Mouse (Mus musculus) neural tube, embryonic 15.5 days (tissue): ENCODE results near the gene Tdg. TPM values are rescaled to one million over a fixed set of nuclear protein-coding genes. Genes with fewer than 3 reads are reported as not detected.
"Not testable (repeated sequence)": the region's sequence is repeated elsewhere in the genome, so short reads cannot be mapped to it uniquely, and the experiment has no call there.

Experiments used
- ATAC-seq: fragments of 200-750 bp; cut with Nextera tagmentation; 2 replicates; pipeline ENCODE4 v1.8.0; 2017; ENCODE audit warnings: mild to moderate bottlenecking, moderate TSS enrichment, moderate library complexity; ENCODE audit not compliant: low FRiP score
- H3K27ac ChIP-seq: fragments of 300-500 bp; sonication (generic); replicated peaks from 2 replicates; pipeline ENCODE4 v1.5.1; 2015; ENCODE audit warnings: mild to moderate bottlenecking, inconsistent platforms
- H3K27me3 ChIP-seq: fragments of 300-500 bp; sonication (generic); replicated peaks from 2 replicates; pipeline ENCODE4 v1.6.1; 2015; ENCODE audit warnings: inconsistent platforms
- H3K36me3 ChIP-seq: fragments of 300-500 bp; sonication (generic); 2 replicates; pipeline ENCODE4 v1.6.1; 2015; ENCODE audit warnings: inconsistent platforms
- H3K4me1 ChIP-seq: fragments of 300-500 bp; sonication (generic); 2 replicates; pipeline ENCODE4 v1.6.1; 2015; ENCODE audit warnings: inconsistent platforms
- H3K4me2 ChIP-seq: fragments of 300-500 bp; sonication (generic); 2 replicates; pipeline ENCODE4 v1.6.1; 2015; ENCODE audit warnings: inconsistent platforms, mild to moderate bottlenecking, moderate library complexity
- H3K4me3 ChIP-seq: fragments of 300-500 bp; sonication (generic); replicated peaks from 2 replicates; pipeline ENCODE4 v1.5.1; 2015; ENCODE audit warnings: mild to moderate bottlenecking, inconsistent platforms
- H3K9ac ChIP-seq: fragments of 300-500 bp; sonication (generic); replicated peaks from 2 replicates; pipeline ENCODE4 v1.6.1; 2015; ENCODE audit warnings: mild to moderate bottlenecking, inconsistent platforms
- H3K9me3 ChIP-seq: fragments of 300-500 bp; sonication (generic); replicated peaks from 2 replicates; pipeline ENCODE4 v1.6.1; 2016; ENCODE audit warnings: inconsistent platforms
- WGBS: fragments of 180-500 bp; shearing (Covaris S2); methylation state at CpG from one replicate; pipeline ENCODE4 v1.1.7; 2015; ENCODE audit warnings: mixed read lengths; 5-methylcytosine and 5-hydroxymethylcytosine counted together
- polyA plus RNA-seq: library from polyadenylated mRNA; unstranded; fragments of >200 nt; fragmentation: Nextera tagmentation; extraction: Ambion mirVana; gene quantifications from 2 replicates; pipeline ENCODE4 v1.2.1, GENCODE M21; 2015

Tdg gene
- polyA plus RNA-seq, result 133 and 134 TPM in 2 replicates

GRCm38 (mm10) chr10:82629586-82630255, at the start of gene Tdg:
Gene Tdg (plus strand): TSS chr10:82629828.
- H3K9me3 ChIP-seq, H3K27me3 ChIP-seq: not testable (repeated sequence)
- 1% methylated on average over 76 of the region's 78 CpGs for WGBS
- Histone ChIP-seq H3K36me3 (peaks cover 10% of the 10 kb centered on the region; the same call in 1 of the 2 replicates), H3K4me3 (peak within 1 kb of the TSS; percentile 78), H3K9ac (peak within 1 kb of the TSS; percentile 84), H3K27ac (peak within 1 kb of the TSS; percentile 93), H3K4me2 (peak within 1 kb of the TSS; percentile 93), H3K4me1 (peaks cover 26% of the 10 kb centered on the region)
- peak; percentile 97 for ATAC-seq

GRCm38 (mm10) chr10:82589673-82590072, 40.0 kb upstream of the Tdg start:
- H3K4me3 ChIP-seq, H3K9ac ChIP-seq, H3K4me1 ChIP-seq, ATAC-seq, H3K36me3 ChIP-seq, H3K27me3 ChIP-seq, H3K9me3 ChIP-seq, H3K4me2 ChIP-seq, H3K27ac ChIP-seq: not testable (repeated sequence)
- 85% methylated on average over 9 of the region's 9 CpGs for WGBS

- ATAC-seq, H3K4me1 ChIP-seq, H3K9ac ChIP-seq, H3K27ac ChIP-seq, H3K4me3 ChIP-seq, H3K4me2 ChIP-seq, H3K36me3 ChIP-seq, H3K27me3 ChIP-seq, H3K9me3 ChIP-seq: not testable (repeated sequence)
- 72% methylated on average over 4 of the region's 4 CpGs for WGBS
Measured at GRCm38 (mm10) chr10:82594421-82594820, 35.2 kb upstream of the Tdg start.

- Histone ChIP-seq H3K4me1 (peaks cover 13% of the 10 kb centered on the region), H3K4me3 (peak overlapping the region; percentile 73), H3K4me2 (peak overlapping the region; percentile 70), H3K27me3 (no peaks in the 10 kb centered on the region), H3K9me3 (no peaks in the 10 kb centered on the region), H3K9ac (peak overlapping the region; percentile 81), H3K27ac (peak overlapping the region; percentile 88; the same call in 1 of the 2 replicates), H3K36me3 (peaks cover 2% of the 10 kb centered on the region; the same call in 1 of the 2 replicates)
- WGBS, result 28% methylated on average over 9 of the region's 9 CpGs
- ATAC-seq, result no peak
Measured at GRCm38 (mm10) chr10:82622235-82622634, 7.4 kb upstream of the Tdg start.

GRCm38 (mm10) chr10:82622671-82623552, 6.7 kb upstream of the Tdg start, which contains the start of gene 1190007I07Rik:
Gene 1190007I07Rik (minus strand): TSS chr10:82623228.
- under 1% methylated on average over 59 of the region's 61 CpGs for WGBS

GRCm38 (mm10) chr10:82623553-82623932, 6.1 kb upstream of the Tdg start:
- 4% methylated on average over 2 of the region's 2 CpGs for WGBS
- H3K4me2 ChIP-seq, result peak overlapping the region; percentile 70

More at GRCm38 (mm10) chr10:82622671-82623552, 6.7 kb upstream of the Tdg start, which contains the start of gene 1190007I07Rik:
- Histone ChIP-seq H3K27ac (peak within 1 kb of the TSS; percentile 88), H3K4me1 (peaks cover 13% of the 10 kb centered on the region), H3K36me3 (no peaks in the 10 kb centered on the region), H3K9ac (peak within 1 kb of the TSS; percentile 81), H3K4me3 (peak within 1 kb of the TSS; percentile 73), H3K9me3 (no peaks in the 10 kb centered on the region), H3K27me3 (no peaks in the 10 kb centered on the region), H3K4me2 (peak within 1 kb of the TSS; percentile 70)
- ATAC-seq, result peak; percentile 88

GRCm38 (mm10) chr10:82629111-82629585, 480 bp upstream of the Tdg start:
- H3K9ac ChIP-seq, result peak overlapping the region; percentile 67
- ATAC-seq, result peak; percentile 59
- WGBS, result 4% methylated on average over 11 of the region's 11 CpGs

More at GRCm38 (mm10) chr10:82623553-82623932, 6.1 kb upstream of the Tdg start:
- H3K9me3 ChIP-seq, H3K27me3 ChIP-seq, H3K36me3 ChIP-seq: not testable (repeated sequence)
- peaks cover 14% of the 10 kb centered on the region for H3K4me1 ChIP-seq
- H3K27ac ChIP-seq, result peak overlapping the region; percentile 88
- peak overlapping the region; percentile 73 for H3K4me3 ChIP-seq
- H3K9ac ChIP-seq, result peak overlapping the region; percentile 81
- peak; percentile 23 for ATAC-seq

GRCm38 (mm10) chr10:82630497-82630896, 869 bp downstream of the Tdg start:
- no peaks in the 10 kb centered on the region for H3K27me3 ChIP-seq
- 19% methylated on average over 7 of the region's 7 CpGs for WGBS
- ATAC-seq, result no peak
- peaks cover 26% of the 10 kb centered on the region for H3K4me1 ChIP-seq
- peaks cover 10% of the 10 kb centered on the region; the same call in 1 of the 2 replicates for H3K36me3 ChIP-seq
- H3K4me2 ChIP-seq, result peak overlapping the region; percentile 83
- H3K4me3 ChIP-seq, result peak overlapping the region; percentile 78
- H3K27ac ChIP-seq, result peak overlapping the region; percentile 93; the same call in 1 of the 2 replicates
- H3K9me3 ChIP-seq, result no peaks in the 10 kb centered on the region
- peak overlapping the region; percentile 84 for H3K9ac ChIP-seq

More at GRCm38 (mm10) chr10:82629111-82629585, 480 bp upstream of the Tdg start:
- H3K27me3 ChIP-seq, result no peaks in the 10 kb centered on the region
- peak overlapping the region; percentile 78 for H3K4me3 ChIP-seq
- H3K4me2 ChIP-seq, result peak overlapping the region; percentile 93
- H3K4me1 ChIP-seq, result peaks cover 26% of the 10 kb centered on the region
- H3K9me3 ChIP-seq, result no peaks in the 10 kb centered on the region
- H3K27ac ChIP-seq, result peak overlapping the region; percentile 93
- peaks cover 10% of the 10 kb centered on the region; the same call in 1 of the 2 replicates for H3K36me3 ChIP-seq

- WGBS, result 80% methylated on average over 7 of the region's 7 CpGs
- H3K4me3 ChIP-seq, result peak overlapping the region; percentile 78
- peaks cover 26% of the 10 kb centered on the region for H3K4me1 ChIP-seq
- peak overlapping the region; percentile 83 for H3K4me2 ChIP-seq
- no peak overlapping the region for H3K27ac ChIP-seq
- H3K27me3 ChIP-seq, result no peaks in the 10 kb centered on the region
- H3K9ac ChIP-seq, result no peak overlapping the region
- H3K9me3 ChIP-seq, result no peaks in the 10 kb centered on the region
- ATAC-seq, result no peak
- peaks cover 10% of the 10 kb centered on the region; the same call in 1 of the 2 replicates for H3K36me3 ChIP-seq
Measured at GRCm38 (mm10) chr10:82631133-82631532, 1.5 kb downstream of the Tdg start.

- WGBS, result 93% methylated on average over 11 of the region's 12 CpGs
Measured at GRCm38 (mm10) chr10:82632496-82633280, 3.1 kb downstream of the Tdg start.

GRCm38 (mm10) chr10:82634348-82634747, 4.7 kb downstream of the Tdg start:
- WGBS, result 95% methylated on average over 7 of the region's 7 CpGs

More at GRCm38 (mm10) chr10:82632496-82633280, 3.1 kb downstream of the Tdg start:
- peaks cover 19% of the 10 kb centered on the region; the same call in 1 of the 2 replicates for H3K36me3 ChIP-seq
- H3K4me2 ChIP-seq, result no peak overlapping the region
- no peaks in the 10 kb centered on the region for H3K9me3 ChIP-seq
- no peak for ATAC-seq
- H3K9ac ChIP-seq, result no peak overlapping the region
- H3K27ac ChIP-seq, result no peak overlapping the region
- H3K4me3 ChIP-seq, result no peak overlapping the region
- H3K4me1 ChIP-seq, result peaks cover 26% of the 10 kb centered on the region
- H3K27me3 ChIP-seq, result no peaks in the 10 kb centered on the region

More at GRCm38 (mm10) chr10:82634348-82634747, 4.7 kb downstream of the Tdg start:
- Histone ChIP-seq H3K4me3 (no peak overlapping the region), H3K4me1 (peaks cover 17% of the 10 kb centered on the region), H3K27me3 (no peaks in the 10 kb centered on the region), H3K4me2 (no peak overlapping the region), H3K27ac (no peak overlapping the region), H3K9ac (no peak overlapping the region), H3K36me3 (peaks cover 26% of the 10 kb centered on the region), H3K9me3 (no peaks in the 10 kb centered on the region)
- ATAC-seq, result no peak
